Mouse (Mus musculus): ENCODE results near the gene Mark3. TPM values are rescaled to one million over a fixed set of nuclear protein-coding genes. Genes with fewer than 3 reads are reported as not detected.

Gene Mark3
- total and polyA plus RNA-seq, 2 experiments from 2014 or later = 41.3 to 112 TPM

GRCm38 (mm10) chr12:111665041-111665880, 90.9 kb downstream of the Mark3 start:
- Histone ChIP-seq H3K9me3 (ENCODE audit: low read length) (no peaks in the 10 kb centered on the region), H3K36me3 (ENCODE audit: insufficient read depth, low read length) (no peaks in the 10 kb centered on the region), H3K4me3 (ENCODE audit: low read depth, low read length) (no peak overlapping the region), H3K27ac (ENCODE audit: low read depth, low read length) (no peak overlapping the region), H3K27me3 (ENCODE audit: insufficient read depth, low read length) (no peaks in the 10 kb centered on the region), H3K4me1 (ENCODE audit: insufficient read depth, low read length) (0 out of 2 replicates have a peak, but pooled peaks cover 4% of the 10 kb centered on the region), H3K9ac (replicated peaks; ENCODE audit: low read length, poor library complexity, severe bottlenecking) (no peak overlapping the region), H3K4me2 (ENCODE audit: low read depth, low read length, poor library complexity, severe bottlenecking) (no peak overlapping the region)
- DNase-seq (ENCODE audit: low spot score) = no peak
- no peak for ATAC-seq (ENCODE audit: low FRiP score)
- no peak for TF ChIP-seq CTCF (IDR thresholded peaks at IDR 0.05)
- 83% methylated on average over 13 of the region's 13 CpGs for WGBS

- no peak for ATAC-seq (ENCODE audit: low FRiP score)
- Histone ChIP-seq H3K4me2 (ENCODE audit: low read depth, low read length, poor library complexity, severe bottlenecking) (no peak overlapping the region), H3K36me3 (ENCODE audit: insufficient read depth, low read length) (no peaks in the 10 kb centered on the region), H3K27ac (ENCODE audit: low read depth, low read length) (no peak overlapping the region), H3K9ac (replicated peaks; ENCODE audit: low read length, poor library complexity, severe bottlenecking) (no peak overlapping the region), H3K27me3 (ENCODE audit: insufficient read depth, low read length) (no peaks in the 10 kb centered on the region), H3K4me1 (ENCODE audit: insufficient read depth, low read length) (0 out of 2 replicates have a peak, but pooled peaks cover 4% of the 10 kb centered on the region), H3K9me3 (ENCODE audit: low read length) (no peaks in the 10 kb centered on the region), H3K4me3 (ENCODE audit: low read depth, low read length) (no peak overlapping the region)
- TF ChIP-seq CTCF (IDR thresholded peaks at IDR 0.05) = no peak
- WGBS = 84% methylated on average over 13 of the region's 13 CpGs
- DNase-seq (ENCODE audit: low spot score) = no peak
These were observed 92.1 kb downstream of the Mark3 start for GRCm38 (mm10) chr12:111666380-111666779.

GRCm38 (mm10) chr12:111667421-111667820, 93.1 kb downstream of the Mark3 start:
- Histone ChIP-seq H3K4me3 (ENCODE audit: low read depth, low read length) (no peak overlapping the region), H3K9me3 (ENCODE audit: low read length) (no peaks in the 10 kb centered on the region), H3K9ac (replicated peaks; ENCODE audit: low read length, poor library complexity, severe bottlenecking) (no peak overlapping the region), H3K27me3 (ENCODE audit: insufficient read depth, low read length) (no peaks in the 10 kb centered on the region), H3K4me2 (ENCODE audit: low read depth, low read length, poor library complexity, severe bottlenecking) (no peak overlapping the region), H3K27ac (ENCODE audit: low read depth, low read length) (no peak overlapping the region; the same call in 1 of the 2 replicates), H3K36me3 (ENCODE audit: insufficient read depth, low read length) (no peaks in the 10 kb centered on the region), H3K4me1 (ENCODE audit: insufficient read depth, low read length) (0 out of 2 replicates have a peak, but pooled peaks cover 4% of the 10 kb centered on the region)
- WGBS = 85% methylated on average over 5 of the region's 5 CpGs
- ATAC-seq (ENCODE audit: low FRiP score) (no peak), DNase-seq (ENCODE audit: low spot score) (no peak)
- no peak for TF ChIP-seq CTCF (IDR thresholded peaks at IDR 0.05)

- H3K9ac ChIP-seq (replicated peaks; ENCODE audit: low read length, poor library complexity, severe bottlenecking) = 0 out of 2 replicates have a peak overlapping the region, but pooled peaks have one; percentile 13
- H3K9me3 ChIP-seq (ENCODE audit: low read length) = no peaks in the 10 kb centered on the region
- peak; percentile 98 for TF ChIP-seq CTCF (IDR thresholded peaks at IDR 0.05)
- peak; percentile 98 for DNase-seq (ENCODE audit: low spot score)
- peak; percentile 51; the same call in 1 of the 2 replicates for ATAC-seq (ENCODE audit: low FRiP score)
- 2% methylated on average over 8 of the region's 8 CpGs for WGBS
- H3K4me1 ChIP-seq (ENCODE audit: insufficient read depth, low read length) = 0 out of 2 replicates have a peak, but pooled peaks cover 10% of the 10 kb centered on the region
- no peaks in the 10 kb centered on the region for H3K27me3 ChIP-seq (ENCODE audit: insufficient read depth, low read length)
- peak overlapping the region; percentile 65 for H3K27ac ChIP-seq (ENCODE audit: low read depth, low read length)
- no peaks in the 10 kb centered on the region for H3K36me3 ChIP-seq (ENCODE audit: insufficient read depth, low read length)
- H3K4me3 ChIP-seq (ENCODE audit: low read depth, low read length) = no peak overlapping the region
- H3K4me2 ChIP-seq (ENCODE audit: low read depth, low read length, poor library complexity, severe bottlenecking) = peak overlapping the region; percentile 63
These were observed 94.2 kb downstream of the Mark3 start for GRCm38 (mm10) chr12:111668457-111668912.

- H3K4me1 ChIP-seq (ENCODE audit: insufficient read depth, low read length) = 0 out of 2 replicates have a peak, but pooled peaks cover 10% of the 10 kb centered on the region
- no peak for TF ChIP-seq CTCF (IDR thresholded peaks at IDR 0.05)
- H3K27me3 ChIP-seq (ENCODE audit: insufficient read depth, low read length) = no peaks in the 10 kb centered on the region
- peak overlapping the region; percentile 88 for H3K4me3 ChIP-seq (ENCODE audit: low read depth, low read length)
- H3K9ac ChIP-seq (replicated peaks; ENCODE audit: low read length, poor library complexity, severe bottlenecking) = 0 out of 2 replicates have a peak overlapping the region, but pooled peaks have one; percentile 13
- no peaks in the 10 kb centered on the region for H3K9me3 ChIP-seq (ENCODE audit: low read length)
- no peak for ATAC-seq (ENCODE audit: low FRiP score)
- peak overlapping the region; percentile 63 for H3K4me2 ChIP-seq (ENCODE audit: low read depth, low read length, poor library complexity, severe bottlenecking)
- no peaks in the 10 kb centered on the region for H3K36me3 ChIP-seq (ENCODE audit: insufficient read depth, low read length)
- WGBS = 39% methylated on average over 23 of the region's 23 CpGs
- peak overlapping the region; percentile 65 for H3K27ac ChIP-seq (ENCODE audit: low read depth, low read length)
- peak; percentile 32 for DNase-seq (ENCODE audit: low spot score)
These were observed 94.9 kb downstream of the Mark3 start for GRCm38 (mm10) chr12:111669000-111669788.

Measured in midbrain, postnatal 0 days (tissue).